ENCODE assay signal across 8 mouse cellular contexts in genomic region chr8:119440952-119441270, GRCm38 (mm10). TPM values are rescaled to one million over a fixed set of nuclear protein-coding genes. Genes with fewer than 3 reads are reported as not detected.
DNase-seq lines count a peak whose midpoint lies in the region; ATAC-seq and TF ChIP-seq lines count a peak whose summit lies in the region.

No protein-coding gene starts in this region.

- TF ChIP-seq POLR2A in cerebellum, adult 2 months (IDR thresholded peaks at IDR 0.05; ENCODE audit: borderline replicate concordance, insufficient read depth, low read length) = no peak

- 0 out of 2 replicates have a peak overlapping the region, but pooled peaks have one; percentile 6 for H3K27ac ChIP-seq in brown adipose tissue, adult 24 weeks (replicated peaks; ENCODE audit: low read depth, low read length)
- no peak overlapping the region for H3K27ac ChIP-seq in limb, embryonic 13.5 days
- H3K27ac ChIP-seq in cerebellum, adult 2 months (ENCODE audit: insufficient read depth, low read length) = no peak overlapping the region

- 52% methylated on average over 1 of the region's 1 CpGs for WGBS in limb, embryonic 13.5 days
- whole genome bisulfite sequencing in cerebellum, adult 2 months = 40% methylated on average over 1 of the region's 1 CpGs

- ATAC-seq in limb, embryonic 13.5 days (ENCODE audit: low FRiP score, low read depth) = no peak

- peak; percentile 91 for DNase-seq in kidney, adult 11 months
- DNase-seq in kidney, postnatal 36 days = no peak
- peak; percentile 58 for DNase-seq in CD4-positive helper T cell, adult 2 months (ENCODE audit: low read depth, low spot score)
- DNase-seq in cerebellum, adult 2 months = no peak
- no peak for DNase-seq in thymus, postnatal 25 days
- no peak for DNase-seq in testis, postnatal 14 days (ENCODE audit: low spot score)

- TF ChIP-seq CTCF in cerebellum, adult 2 months (IDR thresholded peaks at IDR 0.05; ENCODE audit: borderline replicate concordance, insufficient read depth, low read depth, low read length) = no peak

- H3K36me3 ChIP-seq in limb, embryonic 13.5 days = no peaks in the 10 kb centered on the region

- no peak overlapping the region for H3K4me3 ChIP-seq in brown adipose tissue, adult 24 weeks (ENCODE audit: insufficient read depth, low read depth, low read length)
- no peak overlapping the region for H3K4me3 ChIP-seq in limb, embryonic 13.5 days
- H3K4me3 ChIP-seq in cerebellum, adult 2 months (replicated peaks; ENCODE audit: insufficient read depth, low read depth, low read length) = no peak overlapping the region

- H3K4me2 ChIP-seq in limb, embryonic 13.5 days (replicated peaks) = peak overlapping the region; percentile 41

- peaks cover 26% of the 10 kb centered on the region for H3K4me1 ChIP-seq in brown adipose tissue, adult 24 weeks (ENCODE audit: control insufficient read depth, insufficient read depth, insufficient read length, low read length)
- H3K4me1 ChIP-seq in limb, embryonic 13.5 days = peaks cover 22% of the 10 kb centered on the region
- peaks cover 7% of the 10 kb centered on the region for H3K4me1 ChIP-seq in cerebellum, adult 2 months (ENCODE audit: control insufficient read depth, insufficient read depth, low read length)

- H3K27me3 ChIP-seq in limb, embryonic 13.5 days = peaks cover 15% of the 10 kb centered on the region; the same call in 1 of the 2 replicates
- no peaks in the 10 kb centered on the region for H3K27me3 ChIP-seq in cerebellum, adult 2 months (ENCODE audit: control insufficient read depth, insufficient read depth, low read length)

- no peaks in the 10 kb centered on the region for H3K9me3 ChIP-seq in limb, embryonic 13.5 days

- H3K9ac ChIP-seq in limb, embryonic 13.5 days = no peak overlapping the region

RNA-seq across cellular contexts. Expression of gene Necab2, which starts 5.6 kb away (rescaled TPM):
- polyA plus RNA-seq in brown adipose tissue, adult 24 weeks (2012; ENCODE audit: insufficient read depth, insufficient read length, missing spikeins) = not detected in 2 replicates
- polyA plus RNA-seq in limb, embryonic 13.5 days (2015; fragmentation: Nextera tagmentation; extraction: Ambion mirVana) = 3.1 and 3.5 TPM in 2 replicates
- polyA plus RNA-seq in cerebellum, adult 2 months (2012; rRNA removed) = 17.0 and 26.6 TPM in 2 replicates

RNA-seq across cellular contexts. Expression of gene Osgin1, which starts 7.0 kb away (rescaled TPM):
- polyA plus RNA-seq in brown adipose tissue, adult 24 weeks (2012; ENCODE audit: insufficient read depth, insufficient read length, missing spikeins) = 1.9 and 2.2 TPM in 2 replicates
- 0.73 and 0.76 TPM in 2 replicates for polyA plus RNA-seq in limb, embryonic 13.5 days (2015; fragmentation: Nextera tagmentation; extraction: Ambion mirVana)
- 0.84 and 0.93 TPM in 2 replicates for polyA plus RNA-seq in cerebellum, adult 2 months (2012; rRNA removed)

RNA-seq across cellular contexts. Expression of gene Mlycd, which starts 46.2 kb away (rescaled TPM):
- polyA plus RNA-seq in brown adipose tissue, adult 24 weeks (2012; ENCODE audit: insufficient read depth, insufficient read length, missing spikeins) = 72.3 and 74.2 TPM in 2 replicates
- polyA plus RNA-seq in limb, embryonic 13.5 days (2015; fragmentation: Nextera tagmentation; extraction: Ambion mirVana) = 9.6 and 11.4 TPM in 2 replicates
- polyA plus RNA-seq in cerebellum, adult 2 months (2012; rRNA removed) = 30.5 and 31.6 TPM in 2 replicates

Comparison
In these comparisons a context has a peak if more than half of its experiments do, and no peak if none do; other contexts are left out.
1. DNase-seq: peak in kidney, adult 11 months (single experiment) and CD4-positive helper T cell, adult 2 months (single experiment); none in kidney, postnatal 36 days (0 of 2), cerebellum, adult 2 months (0 of 2), thymus, postnatal 25 days (single experiment) and testis, postnatal 14 days (single experiment).